Mouse (Mus musculus) testis, adult 2 months (tissue): Measurements from ENCODE around the gene Phlda2.

Source experiments
- CTCF ChIP-seq: fragments of 200-500 bp; IDR thresholded peaks from 2 replicates; pipeline ENCODE4 v1.5.1; 2012; ENCODE audit warnings: low read depth, mild to moderate bottlenecking, inconsistent platforms, low read length, moderate library complexity; ENCODE audit not compliant: control insufficient read depth, insufficient read depth, insufficient replicate concordance
- POLR2A ChIP-seq: fragments of 200-500 bp; IDR thresholded peaks from 2 replicates; pipeline ENCODE4 v1.6.1; 2012; ENCODE audit warnings: low read depth, mild to moderate bottlenecking, inconsistent platforms, low read length, moderate library complexity; ENCODE audit not compliant: control insufficient read depth

DNA sequence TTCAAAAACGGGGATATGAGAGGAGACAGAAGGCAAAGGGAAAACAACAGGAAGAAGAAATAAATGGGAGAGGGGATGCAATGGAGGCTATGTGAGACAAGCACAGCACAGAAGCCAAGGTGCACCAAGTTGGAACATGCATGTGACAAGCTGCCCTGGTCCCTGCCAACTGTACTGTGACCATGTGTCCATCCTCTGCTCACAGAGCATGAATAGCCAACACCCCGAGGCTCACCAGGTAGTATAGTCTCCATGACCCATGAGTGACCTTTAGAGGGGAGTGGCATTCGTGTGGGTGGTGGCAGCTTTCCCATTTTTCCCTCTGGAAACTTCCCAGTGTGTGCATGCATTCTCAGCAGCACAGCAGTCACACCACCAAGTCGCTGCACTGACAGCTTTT lies 16.4 kb upstream of the Phlda2 start:
- TF ChIP-seq CTCF = no peak
- TF ChIP-seq POLR2A = no peak
